Mouse (Mus musculus): ENCODE measurements around the gene Fam129c.

Fam129c gene

GRCm38 (mm10) chr8:71612141-71612540 lies 14.7 kb downstream of the Fam129c start:
- no peak for DNase-seq

- no peak for DNase-seq
Observed at GRCm38 (mm10) chr8:71613418-71613817, 16.0 kb downstream of the Fam129c start.

DNA sequence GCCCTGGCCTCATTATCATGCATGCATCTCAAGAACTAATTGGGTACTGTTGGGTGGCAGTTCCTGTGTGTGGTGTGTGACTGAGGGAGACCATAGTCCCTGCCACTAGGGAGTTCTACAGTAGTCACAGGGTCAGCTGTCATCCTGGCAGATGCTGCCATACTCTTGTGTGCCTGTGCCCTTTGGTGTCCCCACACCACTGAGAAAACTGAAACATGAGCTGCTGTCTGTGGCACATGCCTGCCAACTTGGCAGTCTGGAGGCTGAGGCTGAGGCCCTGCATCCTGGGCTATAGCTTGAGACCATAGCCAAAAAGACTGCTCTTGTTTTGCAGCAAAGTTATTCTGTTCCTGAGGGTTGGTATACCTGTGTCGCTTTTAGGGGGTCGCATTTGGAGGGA lies 22.3 kb downstream of the Fam129c start:
- no peak for DNase-seq

GRCm38 (mm10) chr8:71625088-71625487 lies 27.6 kb downstream of the Fam129c start:
- no peak for DNase-seq

- DNase-seq = no peak
Observed at GRCm38 (mm10) chr8:71626753-71627152, 29.3 kb downstream of the Fam129c start.

GRCm38 (mm10) chr8:71627265-71628099 lies 30.0 kb downstream of the Fam129c start:
- DNase-seq = no peak

DNA sequence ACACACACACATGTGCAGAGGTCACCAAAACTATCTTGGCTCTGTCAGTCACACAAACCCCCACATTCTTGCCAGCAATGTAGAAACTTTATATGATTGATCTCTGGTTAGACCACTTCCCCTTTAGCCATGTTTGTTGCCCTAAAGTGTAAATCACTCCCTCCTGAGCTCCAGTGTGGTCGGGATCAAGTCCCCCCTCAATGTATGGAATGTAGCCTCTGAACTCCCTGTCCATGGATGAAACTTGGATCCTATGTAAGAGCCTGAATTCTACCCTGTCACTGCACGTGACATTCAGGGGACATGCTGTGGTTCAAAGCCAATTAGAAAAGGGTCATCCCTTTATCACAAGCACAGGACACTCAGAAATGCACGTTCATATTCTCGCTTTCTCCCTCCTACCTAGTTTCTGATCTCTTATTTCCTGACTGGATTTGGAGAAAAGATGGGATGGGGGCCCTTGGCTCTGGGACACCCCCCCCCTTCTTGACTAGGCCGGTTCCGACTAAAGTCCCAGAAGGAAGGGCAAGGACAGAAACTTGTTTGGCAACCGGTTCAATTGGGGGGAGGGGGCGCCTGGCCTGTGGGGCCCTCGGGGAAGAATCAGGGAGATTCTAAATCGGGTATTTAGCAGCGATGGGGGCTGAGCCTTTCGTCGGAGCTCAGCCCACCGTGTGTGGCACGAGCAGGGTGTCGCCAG lies 31.1 kb downstream of the Fam129c start:
- DNase-seq = no peak

GRCm38 (mm10) chr8:71629096-71629697 lies 31.7 kb downstream of the Fam129c start:
- DNase-seq = peak; percentile 92

DNA sequence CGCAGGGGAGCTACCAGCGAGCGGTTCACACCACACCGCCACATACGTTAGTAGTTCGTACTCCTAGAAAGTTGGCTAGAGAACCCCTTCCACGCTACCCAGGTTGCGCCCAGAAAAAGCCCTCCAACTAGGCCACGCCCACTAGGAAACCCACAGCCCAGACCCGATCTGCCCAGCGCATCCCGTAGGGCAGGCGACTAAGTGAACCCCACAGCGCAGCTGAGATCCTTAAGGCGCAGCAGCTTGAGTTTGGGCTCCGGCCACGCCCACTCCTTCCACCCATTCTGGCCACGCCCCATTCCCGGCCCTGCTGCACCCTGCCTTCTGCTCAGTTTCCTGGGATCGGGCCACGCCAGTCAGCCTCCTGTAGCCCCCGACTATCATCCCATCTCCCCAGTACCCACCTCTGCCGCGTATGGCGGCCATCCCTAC lies 32.3 kb downstream of the Fam129c start:
- peak; percentile 43 for DNase-seq

GRCm38 (mm10) chr8:71630761-71631160 lies 33.3 kb downstream of the Fam129c start:
- DNase-seq = no peak

- DNase-seq = no peak
Observed at GRCm38 (mm10) chr8:71631897-71632296, 34.4 kb downstream of the Fam129c start.

GRCm38 (mm10) chr8:71633164-71633563 lies 35.7 kb downstream of the Fam129c start:
- no peak for DNase-seq

GRCm38 (mm10) chr8:71633981-71634667 lies 36.7 kb downstream of the Fam129c start:
- DNase-seq = peak; percentile 70

GRCm38 (mm10) chr8:71637149-71638095 lies 40.0 kb downstream of the Fam129c start:
- DNase-seq = no peak

DNA sequence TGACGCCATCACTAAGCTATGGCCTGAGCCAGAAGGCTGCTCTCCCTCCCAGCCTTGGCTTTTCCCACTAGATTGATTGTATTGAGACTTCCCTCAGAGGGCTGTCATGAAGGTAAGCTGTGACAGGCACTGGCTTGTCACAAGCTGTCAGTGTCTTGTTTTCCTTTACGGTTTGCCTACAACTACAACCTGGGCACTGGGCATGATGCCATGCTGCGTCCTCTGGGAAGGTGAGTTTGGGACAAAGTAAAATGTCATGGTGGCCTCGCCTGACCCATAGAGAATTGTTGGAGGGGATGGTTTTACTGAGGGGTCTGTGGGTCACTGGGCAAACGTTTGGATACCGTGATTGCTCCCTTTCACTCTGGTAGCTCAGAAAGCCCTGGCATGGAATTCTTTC lies 40.9 kb downstream of the Fam129c start:
- no peak for DNase-seq

DNA sequence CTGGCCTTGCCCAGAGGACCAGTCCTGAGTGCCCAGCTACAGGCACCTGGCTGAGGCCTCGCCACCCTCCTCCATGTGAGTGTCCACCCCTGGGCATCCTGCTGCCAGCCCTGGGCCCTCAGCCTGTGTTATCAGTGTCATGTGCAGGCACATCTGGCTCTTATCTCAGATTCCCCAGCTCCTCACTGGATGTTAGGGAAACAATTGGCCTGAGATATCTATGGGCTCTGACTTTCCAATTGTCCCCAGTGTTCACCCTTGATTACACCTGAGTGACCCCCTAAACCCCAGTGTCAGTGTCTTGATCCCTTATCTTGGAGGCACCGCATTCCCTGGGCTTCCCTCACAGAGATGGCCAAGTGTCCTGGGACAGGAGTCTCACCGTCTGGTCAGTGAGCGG lies 41.9 kb downstream of the Fam129c start:
- DNase-seq = no peak

DNA sequence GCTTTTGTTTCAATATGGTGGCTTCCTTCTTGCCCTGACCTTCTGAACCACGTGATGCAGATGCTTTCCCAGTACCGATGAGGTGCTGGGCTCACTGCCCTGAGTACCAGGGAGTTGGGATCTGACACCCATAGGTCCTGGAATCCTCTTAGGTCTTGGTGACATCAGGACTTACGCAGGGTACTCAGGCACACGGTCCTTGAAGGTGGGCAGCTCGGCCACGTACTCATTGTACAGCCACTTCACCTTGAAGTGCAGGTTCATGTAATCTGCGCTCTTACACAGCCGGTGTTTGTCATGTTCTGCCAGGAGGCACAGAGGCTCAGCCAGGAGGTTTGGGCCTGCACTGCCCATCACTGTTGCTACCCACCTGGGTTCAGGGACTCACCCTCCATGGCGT lies 48.1 kb downstream of the Fam129c start:
- DNase-seq = no peak

- DNase-seq = no peak
Observed at GRCm38 (mm10) chr8:71654600-71654999, 57.2 kb downstream of the Fam129c start.

All from kidney, adult 11 months (tissue).